Mouse (Mus musculus): ENCODE measurements at regions not wholly inside any gene's neighbourhood (a gene's known extent, or its start where the extent isn't known, plus 50 kb on each side); places are given as distances from the start of the nearest gene placed in this dataset.

- no peak for TF ChIP-seq POLR2A (IDR thresholded peaks at IDR 0.05; ENCODE audit: borderline replicate concordance, extremely low read depth, low read depth, low read length)
- no peak for TF ChIP-seq CTCF (IDR thresholded peaks at IDR 0.05; ENCODE audit: insufficient read depth, low read length)
Observed at GRCm38 (mm10) chr15:59733031-59733810, 283.2 kb downstream of the 4933412E24Rik start.

All from lung, adult 2 months (tissue).